In genomic region chr19:41643010-41643409, GRCm38 (mm10) we compare ENCODE assay signal across 29 mouse cellular contexts.
A peak's percentile ranks its signal among the peaks of the same experiment; 100 is the strongest.
DNase-seq lines count a peak whose midpoint lies in the region; ATAC-seq lines count a peak whose summit lies in the region.
"Had no signal": no experiment of that assay in that cellular context is flagged by ENCODE, and none has a peak within 500 bp of the region (broad histone marks: within the 10 kb centered on the region; RNA-seq: fewer than 3 reads in every experiment).

No protein-coding gene starts in this region.

- no peaks in the 10 kb centered on the region; the same call in 1 of the 2 replicates for H3K9me3 ChIP-seq in forebrain, embryonic 14.5 days (replicated peaks; ENCODE audit: control insufficient read depth, low read length)
- H3K9me3 ChIP-seq in limb, embryonic 10.5 days (replicated peaks), result no peaks in the 10 kb centered on the region
- H3K9me3 ChIP-seq: embryonic facial prominence, embryonic 12.5 days; hindbrain, embryonic 10.5 days; intestine, embryonic 15.5 days; limb, embryonic 12.5 days; liver, embryonic 15.5 days had no signal

- H3K4me2 ChIP-seq in forebrain, embryonic 14.5 days (ENCODE audit: low read length), result no peak overlapping the region
- H3K4me2 ChIP-seq: embryonic facial prominence, embryonic 12.5 days; forebrain, embryonic 12.5 days; intestine, embryonic 15.5 days; limb, embryonic 12.5 days; liver, embryonic 15.5 days; lung, embryonic 14.5 days; midbrain, embryonic 11.5 days had no signal

- no peaks in the 10 kb centered on the region for H3K27me3 ChIP-seq in forebrain, embryonic 14.5 days (replicated peaks; ENCODE audit: control insufficient read depth, insufficient read depth, low read length)
- H3K27me3 ChIP-seq in limb, embryonic 10.5 days (ENCODE audit: low read depth, poor library complexity, severe bottlenecking), result peaks cover 7% of the 10 kb centered on the region
- H3K27me3 ChIP-seq: embryonic facial prominence, embryonic 12.5 days; intestine, embryonic 15.5 days had no signal

- 0 out of 2 replicates have a peak, but pooled peaks cover 3% of the 10 kb centered on the region for H3K4me1 ChIP-seq in forebrain, embryonic 14.5 days (ENCODE audit: control insufficient read depth, insufficient read depth, low read length)
- H3K4me1 ChIP-seq in limb, embryonic 10.5 days, result peaks cover 5% of the 10 kb centered on the region; the same call in 1 of the 2 replicates
- H3K4me1 ChIP-seq: intestine, embryonic 15.5 days; limb, embryonic 12.5 days; liver, embryonic 15.5 days had no signal

- DNase-seq in spleen, adult 18-20 months, result peak; percentile 24 to 39
- DNase-seq in spleen, adult 12 weeks (ENCODE audit: low spot score), result no peak
- peak; percentile 16 for DNase-seq in CD4-positive, CD25-positive, alpha-beta regulatory T cell, adult 2 months (ENCODE audit: low read depth, low spot score)
- DNase-seq in brain, adult 2 months (ENCODE audit: low read depth, low spot score), result peak; percentile 46
- DNase-seq in spleen, postnatal 36 days (ENCODE audit: low spot score in 2 of 2), result peak; percentile 76 to 78
- no peak for DNase-seq in forebrain, embryonic 14.5 days (ENCODE audit: low spot score)
- no peak for DNase-seq in limb, embryonic 10.5 days (ENCODE audit: low spot score)
- DNase-seq: adrenal gland, postnatal 36 days; cerebellum, adult 11 months; cerebellum, adult 9-10 months; cerebellum, postnatal 36 days; gastrocnemius, postnatal 10 days; heart, postnatal 14 days; kidney, adult 8-10 months; layer of hippocampus, adult 9-11 months; lung, embryonic 14.5 days; lung, postnatal 14 days; retina, postnatal 1 day; right cerebral cortex, postnatal 14 days; thymus, postnatal 14 days had no signal

- no peak overlapping the region for H3K27ac ChIP-seq in forebrain, embryonic 14.5 days (ENCODE audit: low read depth, low read length)
- no peak overlapping the region for H3K27ac ChIP-seq in limb, embryonic 10.5 days
- H3K27ac ChIP-seq: embryonic facial prominence, embryonic 12.5 days; forebrain, embryonic 12.5 days; hindbrain, embryonic 10.5 days; intestine, embryonic 15.5 days; kidney, postnatal 0 days; limb, embryonic 12.5 days; liver, embryonic 15.5 days had no signal

- H3K9ac ChIP-seq in forebrain, embryonic 14.5 days (ENCODE audit: low read length), result no peak overlapping the region
- H3K9ac ChIP-seq: embryonic facial prominence, embryonic 12.5 days; forebrain, embryonic 12.5 days; intestine, embryonic 15.5 days; limb, embryonic 12.5 days; liver, embryonic 15.5 days; lung, embryonic 14.5 days had no signal

- 0 out of 2 replicates have a peak, but pooled peaks cover 7% of the 10 kb centered on the region for H3K36me3 ChIP-seq in forebrain, embryonic 14.5 days (ENCODE audit: control insufficient read depth, insufficient read depth, low read length)
- no peaks in the 10 kb centered on the region for H3K36me3 ChIP-seq in limb, embryonic 10.5 days
- H3K36me3 ChIP-seq: embryonic facial prominence, embryonic 12.5 days; forebrain, embryonic 12.5 days; intestine, embryonic 15.5 days; limb, embryonic 12.5 days; liver, embryonic 15.5 days had no signal

- H3K4me3 ChIP-seq in forebrain, embryonic 14.5 days (ENCODE audit: low read depth, low read length), result no peak overlapping the region
- H3K4me3 ChIP-seq in limb, embryonic 10.5 days, result no peak overlapping the region
- H3K4me3 ChIP-seq: embryonic facial prominence, embryonic 12.5 days; forebrain, embryonic 12.5 days; hindbrain, embryonic 10.5 days; intestine, embryonic 15.5 days; limb, embryonic 12.5 days; liver, embryonic 15.5 days had no signal

- no peak for ATAC-seq in forebrain, embryonic 14.5 days
- ATAC-seq: hindbrain, embryonic 16.5 days; intestine, embryonic 15.5 days had no signal

- WGBS in forebrain, embryonic 14.5 days, result 34% methylated on average over 11 of the region's 11 CpGs
- 79% methylated on average over 11 of the region's 11 CpGs for WGBS in limb, embryonic 10.5 days

Comparison
In these comparisons a context has a peak if more than half of its experiments do, and no peak if none do; other contexts are left out.
1. DNase-seq: peak in spleen, adult 18-20 months (2 of 2), CD4-positive, CD25-positive, alpha-beta regulatory T cell, adult 2 months (single experiment), brain, adult 2 months (single experiment) and spleen, postnatal 36 days (2 of 2); none in spleen, adult 12 weeks (single experiment), forebrain, embryonic 14.5 days (single experiment) and limb, embryonic 10.5 days (single experiment).